In genomic region chr16:64620116-64620515, GRCm38 (mm10) we compare ENCODE assay signal across 39 mouse cellular contexts. TPM values are rescaled to one million over a fixed set of nuclear protein-coding genes. Genes with fewer than 3 reads are reported as not detected.
"Had no signal": no experiment of that assay in that cellular context is flagged by ENCODE, and none has a peak within 500 bp of the region (broad histone marks: within the 10 kb centered on the region; RNA-seq: fewer than 3 reads in every experiment).

No protein-coding gene starts in this region.

- H3K27ac ChIP-seq: heart, adult 2 months; heart, embryonic 10.5 days; heart, embryonic 13.5 days; heart, embryonic 15.5 days; hindbrain, embryonic 10.5 days; hindbrain, embryonic 12.5 days; hindbrain, embryonic 13.5 days; hindbrain, embryonic 14.5 days; hindbrain, embryonic 15.5 days; hindbrain, postnatal 0 days; intestine, embryonic 15.5 days; kidney, postnatal 0 days; layer of hippocampus, adult 2 months; left cerebral cortex, adult 2 months had no signal

- H3K4me1 ChIP-seq: heart, embryonic 10.5 days; heart, embryonic 12.5 days; heart, embryonic 13.5 days; heart, embryonic 15.5 days; hindbrain, embryonic 10.5 days; hindbrain, embryonic 12.5 days; hindbrain, embryonic 13.5 days; hindbrain, embryonic 15.5 days; intestine, embryonic 15.5 days had no signal

- H3K9ac ChIP-seq: heart, embryonic 12.5 days; heart, embryonic 13.5 days; heart, embryonic 15.5 days; hindbrain, embryonic 12.5 days; hindbrain, embryonic 13.5 days; hindbrain, embryonic 14.5 days; hindbrain, embryonic 15.5 days; intestine, embryonic 15.5 days had no signal

- ATAC-seq: hindbrain, embryonic 16.5 days; hindbrain, postnatal 0 days; inflammation-experienced regulatory T-cells, adult 6 months; intestine, embryonic 15.5 days; intestine, embryonic 16.5 days; intestine, postnatal 0 days had no signal

- H3K27me3 ChIP-seq: heart, embryonic 12.5 days; heart, embryonic 13.5 days; heart, embryonic 15.5 days; hindbrain, embryonic 12.5 days; hindbrain, embryonic 13.5 days; hindbrain, embryonic 15.5 days; intestine, embryonic 15.5 days had no signal

- DNase-seq: heart, adult 2 months; heart, postnatal 10 days; heart, postnatal 14 days; heart, postnatal 36 days; heart, postnatal 4 days; kidney, adult 11 months; kidney, adult 8-10 months; kidney, adult 9 months; kidney, postnatal 10 days; kidney, postnatal 14 days; kidney, postnatal 36 days; kidney, postnatal 4 days; layer of hippocampus, adult 9-11 months; layer of hippocampus, postnatal 36 days had no signal

- H3K9me3 ChIP-seq: heart, embryonic 10.5 days; heart, embryonic 12.5 days; heart, embryonic 13.5 days; heart, embryonic 15.5 days; hindbrain, embryonic 10.5 days; hindbrain, embryonic 12.5 days; hindbrain, embryonic 13.5 days; hindbrain, embryonic 15.5 days; intestine, embryonic 15.5 days had no signal

- H3K4me2 ChIP-seq: heart, embryonic 11.5 days; heart, embryonic 12.5 days; heart, embryonic 13.5 days; heart, embryonic 15.5 days; hindbrain, embryonic 12.5 days; hindbrain, embryonic 13.5 days; hindbrain, embryonic 14.5 days; hindbrain, embryonic 15.5 days; intestine, embryonic 15.5 days had no signal

- H3K36me3 ChIP-seq: heart, embryonic 10.5 days; heart, embryonic 12.5 days; heart, embryonic 13.5 days; heart, embryonic 15.5 days; hindbrain, embryonic 10.5 days; hindbrain, embryonic 12.5 days; hindbrain, embryonic 13.5 days; hindbrain, embryonic 15.5 days; intestine, embryonic 15.5 days had no signal

- H3K4me3 ChIP-seq: heart, adult 2 months; heart, embryonic 10.5 days; heart, embryonic 12.5 days; heart, embryonic 13.5 days; heart, embryonic 15.5 days; hindbrain, embryonic 10.5 days; hindbrain, embryonic 12.5 days; hindbrain, embryonic 13.5 days; hindbrain, embryonic 15.5 days; intestine, embryonic 15.5 days; layer of hippocampus, adult 2 months; left cerebral cortex, adult 2 months had no signal

RNA-seq across cellular contexts. Expression of gene Csnka2ip, which starts 17.9 kb away (rescaled TPM):
- polyA plus RNA-seq: heart, embryonic 10.5 days; heart, embryonic 11.5 days; heart, embryonic 12.5 days; heart, embryonic 13.5 days; heart, embryonic 14.5 days; heart, embryonic 15.5 days; heart, embryonic 16.5 days; heart, postnatal 0 days; hindbrain, embryonic 10.5 days; hindbrain, embryonic 11.5 days; hindbrain, embryonic 12.5 days; hindbrain, embryonic 13.5 days; hindbrain, embryonic 15.5 days; hindbrain, embryonic 16.5 days; hindbrain, postnatal 0 days; inflammation-experienced regulatory T-cells, adult 6 months; intestine, embryonic 14.5 days; intestine, embryonic 16.5 days; intestine, postnatal 0 days; kidney, postnatal 0 days; large intestine, adult 2 months had no signal
